Mouse (Mus musculus): ENCODE results near the gene Ecel1. TPM values are rescaled to one million over a fixed set of nuclear protein-coding genes. Genes with fewer than 3 reads are reported as not detected.

Gene Ecel1
- total and polyA plus RNA-seq, 2 experiments from 2014 or later = 0.41 to 2.2 TPM

DNA sequence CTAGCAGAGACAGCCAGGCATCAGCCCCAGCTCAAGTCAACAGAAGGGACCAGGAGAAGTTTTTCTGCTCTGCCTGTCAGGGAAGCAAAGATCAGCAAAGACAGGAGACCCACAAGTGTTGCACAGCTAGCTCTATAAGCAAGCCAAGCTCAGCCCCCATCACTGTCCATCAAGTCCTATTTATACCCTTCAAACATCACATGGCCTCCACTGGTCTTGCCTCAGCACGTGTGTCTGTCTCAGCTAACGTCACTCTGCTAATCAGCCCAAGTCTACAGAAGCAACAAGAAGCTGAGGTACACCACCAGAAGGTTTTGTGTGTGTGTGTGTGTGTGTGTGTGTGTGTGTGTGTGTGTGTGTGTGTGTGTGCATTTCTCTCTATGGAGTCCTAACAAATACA, 44.5 kb upstream of the Ecel1 start:
- no peaks in the 10 kb centered on the region for H3K36me3 ChIP-seq (replicated peaks; ENCODE audit: control insufficient read depth, insufficient read depth, low read length)
- H3K9me3 ChIP-seq (replicated peaks; ENCODE audit: control insufficient read depth, low read length) = no peaks in the 10 kb centered on the region
- H3K27me3 ChIP-seq (ENCODE audit: control insufficient read depth, insufficient read depth, low read length) = peaks cover 1% of the 10 kb centered on the region; the same call in 1 of the 2 replicates
- WGBS = 14% methylated on average over 2 of the region's 2 CpGs
- H3K4me1 ChIP-seq (ENCODE audit: control insufficient read depth, insufficient read depth) = peaks cover 6% of the 10 kb centered on the region; the same call in 1 of the 2 replicates
- no peak overlapping the region for H3K27ac ChIP-seq (ENCODE audit: low read depth)
- ATAC-seq (ENCODE audit: insufficient read depth, low read depth) = peak; percentile 57
- peak; percentile 20 for DNase-seq (ENCODE audit: low spot score)
- no peak overlapping the region for H3K4me2 ChIP-seq (ENCODE audit: low read depth, low read length)
- TF ChIP-seq EP300 (IDR thresholded peaks at IDR 0.05; ENCODE audit: low read depth) (no peak), CTCF (IDR thresholded peaks at IDR 0.05; ENCODE audit: low read depth) (no peak)
- no peak overlapping the region for H3K9ac ChIP-seq (replicated peaks; ENCODE audit: low read depth, low read length)
- no peak overlapping the region for H3K4me3 ChIP-seq (ENCODE audit: low read depth, low read length)

DNA sequence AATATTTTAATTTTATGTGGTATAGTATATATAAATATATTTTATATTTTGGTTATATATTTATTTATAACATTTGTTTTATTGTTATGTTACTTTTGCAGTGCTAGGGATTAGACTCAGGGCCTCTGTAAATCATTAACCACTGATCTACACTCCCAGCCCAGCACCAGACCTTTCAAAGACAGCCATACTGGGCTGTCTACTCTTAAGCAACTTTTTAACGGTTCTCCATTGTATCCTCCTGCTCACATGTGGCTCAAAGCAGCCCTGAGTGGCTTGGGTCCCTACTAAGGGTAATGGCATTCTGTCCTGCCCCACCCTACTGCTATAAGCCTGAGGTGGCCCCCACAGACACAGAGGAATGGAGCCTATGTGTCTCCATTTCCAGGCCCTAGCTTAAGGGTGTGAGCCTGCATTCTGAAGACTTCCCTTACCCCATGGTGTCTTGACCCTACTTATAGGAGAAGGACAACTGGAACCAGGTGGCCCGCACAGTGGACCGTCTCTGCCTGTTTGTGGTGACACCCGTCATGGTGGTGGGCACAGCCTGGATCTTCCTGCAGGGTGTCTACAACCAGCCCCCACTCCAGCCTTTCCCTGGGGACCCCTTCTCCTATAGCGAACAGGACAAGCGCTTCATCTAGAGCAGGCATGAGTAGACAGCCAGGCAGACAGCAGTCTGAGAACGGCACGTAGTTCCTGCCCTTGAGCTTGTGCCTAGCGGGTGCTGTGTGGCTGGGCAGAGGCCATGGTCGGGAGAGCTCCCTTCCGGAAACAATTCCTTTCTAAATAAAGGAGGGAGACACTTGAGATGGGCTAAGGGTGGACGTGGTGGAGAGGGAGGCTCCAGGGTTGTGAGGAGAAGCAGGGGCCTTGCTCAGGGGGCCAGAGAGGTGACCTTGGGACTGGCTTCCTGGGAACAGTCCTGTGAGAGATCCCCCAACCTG, 42.1 kb upstream of the Ecel1 start:
- 51% methylated on average over 12 of the region's 12 CpGs for WGBS

DNA sequence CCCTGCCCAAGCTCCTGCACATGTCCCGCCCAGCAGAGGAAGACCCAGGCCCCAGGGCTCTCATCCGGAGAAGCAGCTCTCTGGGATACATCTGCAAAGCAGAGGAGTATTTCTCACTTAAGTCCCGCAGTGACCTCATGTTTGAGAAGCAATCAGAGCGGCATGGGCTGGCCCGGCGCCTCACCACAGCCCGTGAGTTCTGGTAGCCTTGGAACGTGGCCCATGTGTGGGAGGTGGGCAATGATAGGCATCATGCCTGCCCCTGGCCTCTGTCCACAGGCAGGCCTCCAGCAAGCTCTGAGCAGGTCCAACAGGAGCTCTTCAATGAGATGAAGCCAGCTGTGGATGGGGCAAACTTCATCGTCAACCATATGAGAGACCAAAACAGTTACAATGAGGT, 41.0 kb upstream of the Ecel1 start:
- no peak for DNase-seq (ENCODE audit: low spot score)
- TF ChIP-seq EP300 (IDR thresholded peaks at IDR 0.05; ENCODE audit: low read depth) = no peak
- TF ChIP-seq CTCF (IDR thresholded peaks at IDR 0.05; ENCODE audit: low read depth) = no peak
- WGBS = 62% methylated on average over 9 of the region's 9 CpGs

More for the DNA sequence above, 42.1 kb upstream of the Ecel1 start:
- DNase-seq (ENCODE audit: low spot score) (no peak), ATAC-seq (ENCODE audit: insufficient read depth, low read depth) (no peak)
- Histone ChIP-seq H3K4me3 (ENCODE audit: low read depth, low read length) (no peak overlapping the region), H3K36me3 (replicated peaks; ENCODE audit: control insufficient read depth, insufficient read depth, low read length) (no peaks in the 10 kb centered on the region), H3K4me1 (ENCODE audit: control insufficient read depth, insufficient read depth) (peaks cover 6% of the 10 kb centered on the region; the same call in 1 of the 2 replicates), H3K9ac (replicated peaks; ENCODE audit: low read depth, low read length) (no peak overlapping the region), H3K27ac (ENCODE audit: low read depth) (no peak overlapping the region), H3K27me3 (ENCODE audit: control insufficient read depth, insufficient read depth, low read length) (no peaks in the 10 kb centered on the region), H3K9me3 (replicated peaks; ENCODE audit: control insufficient read depth, low read length) (no peaks in the 10 kb centered on the region), H3K4me2 (ENCODE audit: low read depth, low read length) (no peak overlapping the region)
- TF ChIP-seq EP300 (IDR thresholded peaks at IDR 0.05; ENCODE audit: low read depth) = no peak
- no peak for TF ChIP-seq CTCF (IDR thresholded peaks at IDR 0.05; ENCODE audit: low read depth)

GRCm38 (mm10) chr1:87190429-87190828, 34.1 kb upstream of the Ecel1 start, which contains the start of gene Chrnd:
Gene Chrnd, plus strand, starts transcription at chr1:87190607.
- WGBS = 32% methylated on average over 4 of the region's 4 CpGs
- H3K4me1 ChIP-seq (ENCODE audit: control insufficient read depth, insufficient read depth) = no peaks in the 10 kb centered on the region
- DNase-seq (ENCODE audit: low spot score) (no peak), ATAC-seq (ENCODE audit: insufficient read depth, low read depth) (no peak)
- H3K27ac ChIP-seq (ENCODE audit: low read depth) = no peak within 1 kb of the TSS
- no peak for TF ChIP-seq CTCF (IDR thresholded peaks at IDR 0.05; ENCODE audit: low read depth)
- no peak for TF ChIP-seq EP300 (IDR thresholded peaks at IDR 0.05; ENCODE audit: low read depth)
- H3K27me3 ChIP-seq (ENCODE audit: control insufficient read depth, insufficient read depth, low read length) = peaks cover 38% of the 10 kb centered on the region
- no peaks in the 10 kb centered on the region for H3K9me3 ChIP-seq (replicated peaks; ENCODE audit: control insufficient read depth, low read length)
- H3K4me2 ChIP-seq (ENCODE audit: low read depth, low read length) = no peak within 1 kb of the TSS
- no peak within 1 kb of the TSS for H3K9ac ChIP-seq (replicated peaks; ENCODE audit: low read depth, low read length)
- H3K4me3 ChIP-seq (ENCODE audit: low read depth, low read length) = no peak within 1 kb of the TSS
- no peaks in the 10 kb centered on the region for H3K36me3 ChIP-seq (replicated peaks; ENCODE audit: control insufficient read depth, insufficient read depth, low read length)

More for the DNA sequence above, 41.0 kb upstream of the Ecel1 start:
- H3K36me3 ChIP-seq (replicated peaks; ENCODE audit: control insufficient read depth, insufficient read depth, low read length) = no peaks in the 10 kb centered on the region
- no peaks in the 10 kb centered on the region for H3K27me3 ChIP-seq (ENCODE audit: control insufficient read depth, insufficient read depth, low read length)
- no peak for ATAC-seq (ENCODE audit: insufficient read depth, low read depth)
- no peak overlapping the region for H3K9ac ChIP-seq (replicated peaks; ENCODE audit: low read depth, low read length)
- H3K9me3 ChIP-seq (replicated peaks; ENCODE audit: control insufficient read depth, low read length) = no peaks in the 10 kb centered on the region
- H3K4me1 ChIP-seq (ENCODE audit: control insufficient read depth, insufficient read depth) = peaks cover 6% of the 10 kb centered on the region; the same call in 1 of the 2 replicates
- no peak overlapping the region for H3K4me2 ChIP-seq (ENCODE audit: low read depth, low read length)
- H3K4me3 ChIP-seq (ENCODE audit: low read depth, low read length) = no peak overlapping the region
- H3K27ac ChIP-seq (ENCODE audit: low read depth) = no peak overlapping the region

- H3K4me3 ChIP-seq (ENCODE audit: low read depth, low read length) = peak overlapping the region; percentile 47
- H3K9me3 ChIP-seq (replicated peaks; ENCODE audit: control insufficient read depth, low read length) = no peaks in the 10 kb centered on the region
- peak overlapping the region; percentile 30; the same call in 1 of the 2 replicates for H3K9ac ChIP-seq (replicated peaks; ENCODE audit: low read depth, low read length)
- ATAC-seq (ENCODE audit: insufficient read depth, low read depth) (peak; percentile 36; the same call in 1 of the 2 replicates), DNase-seq (ENCODE audit: low spot score) (peak; percentile 63)
- no peaks in the 10 kb centered on the region for H3K36me3 ChIP-seq (replicated peaks; ENCODE audit: control insufficient read depth, insufficient read depth, low read length)
- TF ChIP-seq CTCF (IDR thresholded peaks at IDR 0.05; ENCODE audit: low read depth) (peak; percentile 89), EP300 (IDR thresholded peaks at IDR 0.05; ENCODE audit: low read depth) (no peak)
- H3K27ac ChIP-seq (ENCODE audit: low read depth) = no peak overlapping the region
- H3K27me3 ChIP-seq (ENCODE audit: control insufficient read depth, insufficient read depth, low read length) = peaks cover 62% of the 10 kb centered on the region
- peak overlapping the region; percentile 84 for H3K4me2 ChIP-seq (ENCODE audit: low read depth, low read length)
- no peaks in the 10 kb centered on the region for H3K4me1 ChIP-seq (ENCODE audit: control insufficient read depth, insufficient read depth)
- under 1% methylated on average over 15 of the region's 15 CpGs for WGBS
Measured at GRCm38 (mm10) chr1:87187037-87187355, 30.7 kb upstream of the Ecel1 start.
